Mouse (Mus musculus) embryonic facial prominence, embryonic 11.5 days (tissue): ENCODE results near the gene Itgb2l. TPM values are rescaled to one million over a fixed set of nuclear protein-coding genes. Genes with fewer than 3 reads are reported as not detected.
"Not testable (repeated sequence)": the region's sequence is repeated elsewhere in the genome, so short reads cannot be mapped to it uniquely, and the experiment has no call there.

Experiments used
- ATAC-seq: fragments of 200-750 bp; cut with Nextera tagmentation; replicated peaks from 2 replicates; pipeline ENCODE4 v1.8.0; 2017; ENCODE audit warnings: low read depth; ENCODE audit not compliant: insufficient number of reproducible peaks, low FRiP score, low TSS enrichment
- DNase-seq: peaks from one replicate; pipeline ENCODE4 v3.0.0-alpha.2; 2015; ENCODE audit warnings: low spot score
- H3K27ac ChIP-seq: fragments of 300-500 bp; sonication (generic); replicated peaks from 2 replicates; pipeline ENCODE4 v1.5.1; 2014; ENCODE audit warnings: mild to moderate bottlenecking, low read depth, low read length, control low read depth
- H3K27me3 ChIP-seq: fragments of 300-500 bp; sonication (generic); 2 replicates; pipeline ENCODE4 v1.6.1; 2014; ENCODE audit warnings: mild to moderate bottlenecking, low read length, moderate library complexity, mixed read lengths; ENCODE audit not compliant: control insufficient read depth, insufficient read depth
- H3K36me3 ChIP-seq: fragments of 300-500 bp; sonication (generic); replicated peaks from 2 replicates; pipeline ENCODE4 v1.6.1; 2014; ENCODE audit warnings: low read depth, mild to moderate bottlenecking, low read length, moderate library complexity, mixed read lengths; ENCODE audit not compliant: control insufficient read depth, insufficient read depth
- H3K4me1 ChIP-seq: fragments of 300-500 bp; sonication (generic); 2 replicates; pipeline ENCODE4 v1.6.1; 2014; ENCODE audit warnings: low read length, mixed read lengths; ENCODE audit not compliant: control insufficient read depth, insufficient read depth
- H3K4me2 ChIP-seq: fragments of 300-500 bp; sonication (generic); 2 replicates; pipeline ENCODE4 v1.6.1; 2014; ENCODE audit warnings: low read depth, mild to moderate bottlenecking, control low read depth, low read length, moderate library complexity
- H3K4me3 ChIP-seq: fragments of 300-500 bp; sonication (generic); 2 replicates; pipeline ENCODE4 v1.5.1; 2014; ENCODE audit warnings: low read depth, low read length, control low read depth
- H3K9ac ChIP-seq: fragments of 300-500 bp; sonication (generic); replicated peaks from 2 replicates; pipeline ENCODE4 v1.6.1; 2014; ENCODE audit warnings: mild to moderate bottlenecking, control low read depth, low read length
- H3K9me3 ChIP-seq: fragments of 300-500 bp; sonication (generic); replicated peaks from 2 replicates; pipeline ENCODE4 v1.6.1; 2016; ENCODE audit warnings: mild to moderate bottlenecking, low read length, inconsistent platforms, mixed read lengths; ENCODE audit not compliant: control insufficient read depth
- WGBS: fragments of 180-500 bp; shearing (Covaris S2); extraction: QIAGEN DNeasy Blood & Tissue Kit; methylation state at CpG from one replicate; pipeline ENCODE4 v1.1.7; 2014; 5-methylcytosine and 5-hydroxymethylcytosine counted together
- polyA plus RNA-seq: library from polyadenylated mRNA; unstranded; fragments of >200 nt; fragmentation: Nextera tagmentation; extraction: Ambion mirVana; gene quantifications from 2 replicates; pipeline ENCODE4 v1.2.1, GENCODE M21; 2014

Gene Itgb2l
- polyA plus RNA-seq, 1 experiment from 2014 or later, result not detected

GRCm38 (mm10) chr16:96450871-96451270 lies 7.5 kb upstream of the Itgb2l start:
- H3K27me3 ChIP-seq, H3K36me3 ChIP-seq, DNase-seq, H3K9ac ChIP-seq, H3K4me3 ChIP-seq, H3K9me3 ChIP-seq, H3K27ac ChIP-seq, H3K4me1 ChIP-seq, ATAC-seq, H3K4me2 ChIP-seq: not testable (repeated sequence)
- WGBS, result 94% methylated on average over 13 of the region's 16 CpGs

DNA sequence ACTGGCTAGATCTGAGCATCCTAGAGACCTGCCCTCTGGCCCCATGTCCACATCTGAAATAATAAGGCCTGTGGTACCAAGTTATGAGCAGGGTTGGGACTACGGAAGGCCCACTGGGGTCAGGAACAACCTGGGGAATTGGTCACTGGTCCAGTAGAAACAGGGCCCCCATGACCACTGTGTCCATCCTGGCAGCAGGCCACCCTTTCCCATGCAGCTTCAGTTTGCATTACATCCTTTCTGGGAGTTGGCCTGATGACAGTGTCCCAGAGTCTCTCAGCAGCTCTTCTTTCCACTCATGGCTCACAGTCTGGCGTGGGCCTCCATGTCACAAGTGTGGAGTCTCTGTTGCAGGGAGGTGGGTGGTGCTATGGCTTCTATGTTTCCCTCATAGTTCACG lies 1.6 kb downstream of the Itgb2l start:
- H3K9me3 ChIP-seq, result no peaks in the 10 kb centered on the region
- no peak overlapping the region for H3K9ac ChIP-seq
- H3K27ac ChIP-seq, result no peak overlapping the region
- H3K4me2 ChIP-seq, result no peak overlapping the region
- no peak for ATAC-seq
- no peaks in the 10 kb centered on the region for H3K36me3 ChIP-seq
- H3K4me3 ChIP-seq, result no peak overlapping the region
- DNase-seq, result no peak
- WGBS, result 87% methylated on average over 3 of the region's 3 CpGs
- no peaks in the 10 kb centered on the region for H3K4me1 ChIP-seq
- H3K27me3 ChIP-seq, result no peaks in the 10 kb centered on the region

GRCm38 (mm10) chr16:96440871-96441270 lies 2.5 kb downstream of the Itgb2l start:
- no peak overlapping the region for H3K27ac ChIP-seq
- ATAC-seq, result no peak
- H3K4me2 ChIP-seq, result no peak overlapping the region
- H3K4me3 ChIP-seq, result no peak overlapping the region
- H3K9ac ChIP-seq, result no peak overlapping the region
- H3K27me3 ChIP-seq, result no peaks in the 10 kb centered on the region
- H3K36me3 ChIP-seq, result no peaks in the 10 kb centered on the region
- no peaks in the 10 kb centered on the region for H3K4me1 ChIP-seq
- WGBS, result 85% methylated on average over 8 of the region's 8 CpGs
- H3K9me3 ChIP-seq, result no peaks in the 10 kb centered on the region
- no peak for DNase-seq

DNA sequence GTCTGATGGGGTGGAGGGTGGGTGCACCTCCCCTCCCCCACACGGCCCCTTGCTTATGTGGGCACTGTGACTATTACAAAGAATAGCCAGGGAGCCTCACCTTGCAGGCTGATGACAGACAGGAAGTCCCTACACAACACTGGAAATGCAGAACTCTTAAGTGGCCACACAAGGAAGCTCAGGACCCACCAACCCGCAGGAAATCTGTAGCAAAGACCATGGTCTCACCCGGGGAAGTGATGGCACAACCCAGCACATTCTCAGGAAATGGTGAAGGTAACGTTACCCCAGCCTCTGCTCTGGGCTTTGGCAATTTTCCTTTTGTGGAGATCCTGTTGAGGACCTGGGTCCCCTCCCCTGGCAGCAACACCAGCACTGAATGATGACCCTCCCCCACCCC lies 3.7 kb downstream of the Itgb2l start:
- Histone ChIP-seq H3K4me1 (no peaks in the 10 kb centered on the region), H3K27me3 (no peaks in the 10 kb centered on the region), H3K4me2 (no peak overlapping the region), H3K9ac (no peak overlapping the region), H3K36me3 (no peaks in the 10 kb centered on the region), H3K4me3 (no peak overlapping the region), H3K9me3 (no peaks in the 10 kb centered on the region), H3K27ac (no peak overlapping the region)
- 72% methylated on average over 4 of the region's 4 CpGs for WGBS
- ATAC-seq (no peak), DNase-seq (no peak)

GRCm38 (mm10) chr16:96438946-96439345 lies 4.5 kb downstream of the Itgb2l start:
- Histone ChIP-seq H3K9me3 (no peaks in the 10 kb centered on the region), H3K27me3 (no peaks in the 10 kb centered on the region), H3K4me3 (no peak overlapping the region), H3K27ac (no peak overlapping the region), H3K36me3 (no peaks in the 10 kb centered on the region), H3K4me1 (no peaks in the 10 kb centered on the region), H3K9ac (no peak overlapping the region), H3K4me2 (no peak overlapping the region)
- no peak for ATAC-seq
- WGBS, result 90% methylated on average over 5 of the region's 5 CpGs
- no peak for DNase-seq

GRCm38 (mm10) chr16:96434024-96434785 lies 9.2 kb downstream of the Itgb2l start:
- no peaks in the 10 kb centered on the region for H3K4me1 ChIP-seq
- H3K4me2 ChIP-seq, result no peak overlapping the region
- H3K9me3 ChIP-seq, result no peaks in the 10 kb centered on the region
- WGBS, result 80% methylated on average over 3 of the region's 3 CpGs
- no peak overlapping the region for H3K27ac ChIP-seq
- H3K9ac ChIP-seq, result no peak overlapping the region
- no peak for DNase-seq
- ATAC-seq, result no peak
- H3K4me3 ChIP-seq, result no peak overlapping the region
- H3K36me3 ChIP-seq, result no peaks in the 10 kb centered on the region
- H3K27me3 ChIP-seq, result no peaks in the 10 kb centered on the region

- no peak overlapping the region for H3K9ac ChIP-seq
- ATAC-seq (no peak), DNase-seq (no peak)
- 81% methylated on average over 10 of the region's 10 CpGs for WGBS
- H3K27ac ChIP-seq, result no peak overlapping the region
- H3K4me3 ChIP-seq, result no peak overlapping the region
- H3K4me2 ChIP-seq, result no peak overlapping the region
- H3K27me3 ChIP-seq, result no peaks in the 10 kb centered on the region
- H3K9me3 ChIP-seq, result no peaks in the 10 kb centered on the region
- H3K36me3 ChIP-seq, result no peaks in the 10 kb centered on the region
- H3K4me1 ChIP-seq, result no peaks in the 10 kb centered on the region
These were observed 10.2 kb downstream of the Itgb2l start for GRCm38 (mm10) chr16:96433266-96433665.

GRCm38 (mm10) chr16:96429046-96429445 lies 14.4 kb downstream of the Itgb2l start:
- no peak overlapping the region for H3K4me3 ChIP-seq
- no peaks in the 10 kb centered on the region for H3K4me1 ChIP-seq
- no peak overlapping the region for H3K27ac ChIP-seq
- H3K9ac ChIP-seq, result no peak overlapping the region
- H3K27me3 ChIP-seq, result no peaks in the 10 kb centered on the region
- no peaks in the 10 kb centered on the region for H3K9me3 ChIP-seq
- H3K4me2 ChIP-seq, result no peak overlapping the region
- DNase-seq (no peak), ATAC-seq (no peak)
- WGBS, result 69% methylated on average over 3 of the region's 3 CpGs
- H3K36me3 ChIP-seq, result no peaks in the 10 kb centered on the region
